Mouse (Mus musculus) erythroblast, embryonic 14.5 days (primary cell): ENCODE data around the gene Armh3. TPM values are rescaled to one million over a fixed set of nuclear protein-coding genes. Genes with fewer than 3 reads are reported as not detected.

ENCODE experiments used
- H3K27me3 ChIP-seq: 2 replicates; pipeline ENCODE4 v1.6.1; 2012; ENCODE audit warnings: inconsistent platforms; ENCODE audit not compliant: control insufficient read depth
- H3K36me3 ChIP-seq: 2 replicates; pipeline ENCODE4 v1.6.1; 2012; ENCODE audit warnings: mild to moderate bottlenecking, inconsistent platforms; ENCODE audit not compliant: control insufficient read depth
- H3K4me1 ChIP-seq: 2 replicates; pipeline ENCODE4 v1.6.1; 2012; ENCODE audit warnings: inconsistent platforms; ENCODE audit not compliant: control insufficient read depth
- H3K4me3 ChIP-seq: replicated peaks from 2 replicates; pipeline ENCODE3; 2012; ENCODE audit warnings: moderate library complexity, mild to moderate bottlenecking, inconsistent platforms
- H3K9me3 ChIP-seq: 2 replicates; pipeline ENCODE4 v1.6.1; 2012; ENCODE audit warnings: low read length, inconsistent platforms, mixed read lengths; ENCODE audit not compliant: control insufficient read depth
- GATA1 ChIP-seq: IDR thresholded peaks from 2 replicates; pipeline ENCODE4 v1.6.1; 2012; ENCODE audit warnings: low read length, inconsistent platforms, mixed read lengths
- TAL1 ChIP-seq: IDR thresholded peaks from 3 replicates; pipeline ENCODE4 v1.6.1; 2012; ENCODE audit warnings: low read length, inconsistent platforms, mixed read lengths
- polyA plus RNA-seq: library from polyadenylated mRNA; stranded (reverse); fragments of >175 nt; gene quantifications from 2 replicates; pipeline ENCODE4 v1.2.3, GENCODE M21; 2012

Gene Armh3
- polyA plus RNA-seq, 1 experiment: not detected

DNA sequence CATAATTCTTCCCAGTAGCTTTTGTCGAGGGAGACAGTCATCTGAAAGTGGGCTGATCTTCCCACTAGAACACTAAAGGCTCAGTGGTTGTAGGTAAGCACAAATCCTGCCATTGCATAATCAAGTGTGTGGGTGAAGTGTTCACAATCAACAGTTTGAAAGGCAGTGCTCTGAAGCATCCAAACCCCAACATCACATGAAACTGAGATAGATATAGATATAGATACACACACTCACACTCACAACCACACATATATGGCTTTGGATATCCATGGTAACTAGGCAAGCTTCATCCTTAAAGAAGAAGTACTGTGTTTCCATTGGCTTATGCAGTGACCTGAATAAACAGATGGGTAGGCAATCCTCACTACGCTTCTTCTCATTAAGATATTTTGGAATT, 50.5 kb downstream of the Armh3 start:
- H3K36me3 ChIP-seq: no peaks in the 10 kb centered on the region; the same call in 1 of the 2 replicates

DNA sequence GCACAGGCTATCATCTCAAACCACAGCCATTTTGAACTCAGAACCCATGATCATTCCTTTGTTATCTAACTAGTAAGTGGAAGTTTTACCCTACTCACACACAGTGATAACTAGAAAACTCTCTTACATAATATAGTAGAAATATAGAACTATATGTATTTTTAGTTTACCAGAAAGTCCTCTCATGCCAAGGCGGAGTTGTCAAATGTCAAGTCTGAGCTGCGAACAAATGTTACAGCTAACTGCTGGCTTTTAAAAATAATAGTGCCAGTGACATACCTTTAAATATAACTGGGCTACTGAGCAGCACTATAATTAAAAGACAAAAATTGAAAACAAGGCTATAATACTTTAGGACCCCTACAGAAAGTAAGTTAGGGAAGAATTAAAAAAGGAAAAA, 51.0 kb downstream of the Armh3 start:
- Histone ChIP-seq H3K9me3 (no peaks in the 10 kb centered on the region), H3K4me3 (no peak overlapping the region), H3K27me3 (no peaks in the 10 kb centered on the region), H3K4me1 (peaks cover 6% of the 10 kb centered on the region), H3K36me3 (no peaks in the 10 kb centered on the region; the same call in 1 of the 2 replicates)
- TF ChIP-seq GATA1: no peak
- no peak for TF ChIP-seq TAL1

More for the DNA sequence above, 50.5 kb downstream of the Armh3 start:
- no peak for TF ChIP-seq GATA1
- no peak for TF ChIP-seq TAL1
- Histone ChIP-seq H3K9me3 (no peaks in the 10 kb centered on the region), H3K27me3 (no peaks in the 10 kb centered on the region), H3K4me3 (no peak overlapping the region), H3K4me1 (peaks cover 6% of the 10 kb centered on the region)

DNA sequence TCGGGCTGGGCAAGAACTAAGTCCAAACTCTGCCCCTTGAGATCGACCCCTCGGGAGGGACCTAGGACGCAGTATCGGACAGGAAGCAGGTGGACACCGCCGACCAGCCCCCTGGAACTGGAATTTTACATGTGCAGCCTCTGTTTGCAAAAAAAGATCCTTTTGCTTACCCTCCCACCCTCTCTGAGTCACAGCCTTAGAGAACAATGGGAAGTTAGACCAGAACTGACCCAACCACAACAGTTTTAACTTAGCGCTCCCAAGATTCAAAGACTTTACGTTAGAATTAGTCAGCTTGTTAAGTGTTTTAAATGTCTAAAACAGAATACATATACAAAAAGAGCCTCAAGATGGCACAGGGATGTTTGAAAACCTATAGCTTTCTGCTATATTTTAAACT, 51.7 kb downstream of the Armh3 start:
- Histone ChIP-seq H3K27me3 (no peaks in the 10 kb centered on the region), H3K36me3 (no peaks in the 10 kb centered on the region; the same call in 1 of the 2 replicates), H3K9me3 (no peaks in the 10 kb centered on the region), H3K4me1 (peaks cover 6% of the 10 kb centered on the region), H3K4me3 (no peak overlapping the region)
- TF ChIP-seq TAL1: no peak
- TF ChIP-seq GATA1: no peak

DNA sequence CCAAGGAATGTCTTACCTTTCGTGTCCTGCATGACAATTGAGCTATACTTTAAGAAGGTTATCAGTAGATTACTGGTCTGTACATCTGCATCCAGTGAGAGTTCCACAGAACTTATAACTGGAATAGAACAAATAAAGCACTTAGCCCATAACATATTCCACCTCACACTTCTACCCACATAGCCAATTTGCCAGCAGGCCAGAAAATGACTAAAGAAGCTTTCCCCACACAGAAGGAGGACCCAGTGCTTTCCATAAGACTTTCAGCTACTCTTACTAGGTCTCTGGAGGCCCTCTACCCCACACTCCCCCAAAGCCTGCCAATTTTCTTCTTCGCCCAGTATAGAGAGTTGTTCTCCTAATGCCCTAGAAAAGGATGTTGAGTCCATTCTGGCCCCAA, 52.3 kb downstream of the Armh3 start:
- Histone ChIP-seq H3K9me3 (no peaks in the 10 kb centered on the region), H3K27me3 (no peaks in the 10 kb centered on the region), H3K36me3 (no peaks in the 10 kb centered on the region; the same call in 1 of the 2 replicates), H3K4me3 (no peak overlapping the region), H3K4me1 (peaks cover 6% of the 10 kb centered on the region)
- TF ChIP-seq GATA1 (no peak), TAL1 (no peak)

DNA sequence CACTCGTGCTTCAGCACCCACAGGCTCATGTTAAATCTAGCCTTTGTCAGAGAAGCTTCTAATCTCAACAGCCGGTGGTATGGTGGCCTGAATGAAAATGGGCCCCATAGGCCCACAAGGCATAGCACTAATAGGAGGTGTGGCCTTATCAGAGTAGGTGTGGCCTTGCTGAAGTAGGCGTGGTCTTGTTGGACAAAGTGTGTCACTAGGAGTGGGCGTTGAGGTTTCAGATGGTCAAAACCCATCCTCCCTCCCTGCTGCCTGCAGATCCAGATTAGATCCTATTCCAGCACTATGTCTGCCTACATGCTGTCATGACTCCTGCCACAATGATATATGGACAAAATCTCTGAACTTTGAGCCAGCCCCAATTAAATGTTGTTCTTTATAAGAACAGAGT, 54.5 kb downstream of the Armh3 start:
- no peak overlapping the region for H3K4me3 ChIP-seq
- no peaks in the 10 kb centered on the region; the same call in 1 of the 2 replicates for H3K36me3 ChIP-seq
- H3K4me1 ChIP-seq: peaks cover 6% of the 10 kb centered on the region
- no peaks in the 10 kb centered on the region for H3K9me3 ChIP-seq
- H3K27me3 ChIP-seq: no peaks in the 10 kb centered on the region
- no peak for TF ChIP-seq GATA1
- no peak for TF ChIP-seq TAL1

DNA sequence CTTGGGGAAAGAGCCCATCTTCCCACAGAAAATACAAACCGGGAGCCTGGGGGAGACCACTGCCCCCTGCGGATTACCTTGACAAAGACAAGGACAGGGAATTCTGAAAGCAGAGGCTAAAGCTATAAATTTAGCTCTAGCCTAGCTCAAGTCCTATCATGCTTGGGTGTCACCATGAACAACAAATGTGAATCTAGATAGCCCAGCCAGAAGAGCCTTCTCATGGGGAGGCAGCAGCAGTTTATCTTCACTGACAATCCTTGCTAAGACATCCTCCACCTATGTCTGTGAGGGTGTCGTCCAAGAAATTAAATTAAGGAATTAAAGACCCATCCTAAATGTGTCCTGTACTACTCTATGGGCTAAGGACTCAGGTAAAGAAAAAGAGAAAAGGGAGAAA, 60.2 kb downstream of the Armh3 start:
- Histone ChIP-seq H3K36me3 (peaks cover 3% of the 10 kb centered on the region; the same call in 1 of the 2 replicates), H3K9me3 (no peaks in the 10 kb centered on the region), H3K4me1 (peaks cover 12% of the 10 kb centered on the region), H3K4me3 (no peak overlapping the region), H3K27me3 (no peaks in the 10 kb centered on the region)
- TF ChIP-seq TAL1 (no peak), GATA1 (no peak)

DNA sequence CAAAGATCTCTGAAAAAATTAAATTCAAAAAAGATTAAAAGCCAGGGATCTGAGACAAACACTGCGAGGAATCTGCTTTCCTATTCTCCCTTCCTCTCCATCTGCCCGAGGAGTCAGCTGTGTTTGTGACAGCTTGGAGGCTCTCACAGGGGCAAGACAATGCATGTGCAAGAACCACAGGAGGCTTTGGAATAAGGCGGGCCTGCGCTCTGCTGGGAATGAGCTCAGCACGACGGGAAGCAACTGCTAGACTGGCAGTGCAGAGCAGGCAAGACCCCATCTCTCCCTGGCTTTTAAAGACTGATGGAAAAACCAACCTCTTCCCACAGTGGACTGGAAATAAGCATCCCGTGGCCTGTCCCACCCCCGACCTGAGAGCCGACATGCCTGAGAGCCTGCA, 60.8 kb downstream of the Armh3 start:
- no peaks in the 10 kb centered on the region for H3K27me3 ChIP-seq
- H3K4me3 ChIP-seq: no peak overlapping the region
- H3K36me3 ChIP-seq: peaks cover 3% of the 10 kb centered on the region; the same call in 1 of the 2 replicates
- peaks cover 12% of the 10 kb centered on the region for H3K4me1 ChIP-seq
- no peaks in the 10 kb centered on the region for H3K9me3 ChIP-seq
- TF ChIP-seq TAL1 (no peak), GATA1 (no peak)

DNA sequence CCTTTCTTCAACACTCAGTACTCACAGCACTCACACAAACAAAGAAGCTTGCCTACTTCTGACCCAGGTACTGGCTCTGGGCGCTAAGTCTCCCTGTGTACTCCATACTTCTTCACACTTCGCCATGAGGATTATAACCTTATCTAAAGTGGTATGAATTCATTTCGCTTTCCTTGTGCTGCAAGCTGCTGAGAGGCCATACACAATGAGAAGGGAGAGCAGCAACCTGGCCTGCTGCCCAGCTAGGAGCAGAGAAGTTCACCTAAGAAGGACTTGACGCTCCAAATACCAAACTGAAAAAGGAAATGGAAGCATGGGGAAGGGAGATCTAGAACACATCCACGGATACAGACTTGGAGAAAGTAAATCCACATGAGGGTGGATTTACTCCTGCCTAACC, 71.1 kb downstream of the Armh3 start:
- TF ChIP-seq GATA1 (no peak), TAL1 (no peak)
- H3K36me3 ChIP-seq: peaks cover 5% of the 10 kb centered on the region; the same call in 1 of the 2 replicates
- H3K9me3 ChIP-seq: no peaks in the 10 kb centered on the region
- H3K27me3 ChIP-seq: no peaks in the 10 kb centered on the region
- H3K4me1 ChIP-seq: no peaks in the 10 kb centered on the region
- H3K4me3 ChIP-seq: no peak overlapping the region

DNA sequence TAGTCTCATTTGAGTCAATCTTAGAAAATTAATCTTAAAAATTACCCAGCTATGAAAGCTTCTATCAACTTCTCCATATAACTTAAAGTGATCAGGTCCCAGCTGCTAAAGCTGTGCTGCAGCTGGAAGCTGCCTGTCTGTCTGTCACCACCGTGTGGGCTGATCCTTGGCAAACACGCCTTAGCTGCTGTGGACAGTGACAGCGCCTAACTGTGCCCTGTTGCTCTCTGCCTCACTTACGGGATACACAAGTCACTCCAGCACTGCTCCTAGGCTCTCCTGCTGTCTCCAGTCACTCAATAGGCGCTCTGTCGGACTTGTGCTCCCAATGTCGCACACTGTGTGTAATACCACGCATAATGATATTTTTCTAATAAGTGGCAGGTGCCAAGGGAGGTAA, 71.9 kb downstream of the Armh3 start:
- TF ChIP-seq TAL1 (no peak), GATA1 (no peak)
- no peaks in the 10 kb centered on the region for H3K4me1 ChIP-seq
- H3K9me3 ChIP-seq: no peaks in the 10 kb centered on the region

DNA sequence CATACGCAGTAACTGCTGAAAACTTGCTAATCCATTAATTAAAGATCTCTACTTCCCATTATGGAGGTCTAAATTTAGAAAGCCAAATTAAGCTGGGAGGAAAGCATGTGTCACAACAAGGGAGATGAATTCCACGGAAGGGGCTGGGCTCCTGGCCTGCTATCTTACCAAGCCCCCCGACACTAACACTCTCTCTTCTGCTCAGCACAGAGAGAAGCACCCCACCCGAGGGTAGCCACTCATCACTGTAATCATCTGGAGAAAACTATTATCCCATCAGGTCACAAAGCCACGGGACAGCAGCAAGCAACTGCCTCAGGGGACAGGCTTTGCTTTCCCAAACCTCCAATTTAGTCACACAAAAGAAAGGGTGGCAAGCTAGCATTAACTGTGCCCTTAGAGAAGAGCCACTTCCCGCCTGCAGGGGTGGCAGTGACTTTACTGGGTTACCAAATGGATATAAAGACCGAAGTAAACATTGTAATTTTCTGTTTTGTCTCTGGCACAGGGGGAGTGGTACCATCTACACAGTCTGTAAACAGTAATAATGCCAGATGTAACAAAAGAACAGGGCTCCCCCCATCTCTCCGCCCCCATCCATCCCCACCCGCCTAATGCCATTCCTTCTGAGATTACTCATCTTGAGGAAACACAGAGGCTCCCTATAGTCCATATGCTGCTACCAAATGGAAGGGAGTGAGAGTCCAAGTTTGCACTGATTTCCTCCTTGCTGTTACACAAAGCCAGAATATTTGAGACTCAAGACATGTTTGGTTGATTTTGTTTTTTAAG, 77.8 kb downstream of the Armh3 start:
- H3K27me3 ChIP-seq: no peaks in the 10 kb centered on the region

More for the DNA sequence above, 71.9 kb downstream of the Armh3 start:
- no peak overlapping the region for H3K4me3 ChIP-seq
- H3K36me3 ChIP-seq: peaks cover 5% of the 10 kb centered on the region; the same call in 1 of the 2 replicates
- no peaks in the 10 kb centered on the region for H3K27me3 ChIP-seq

More for the DNA sequence above, 77.8 kb downstream of the Armh3 start:
- peaks cover 3% of the 10 kb centered on the region; the same call in 1 of the 2 replicates for H3K36me3 ChIP-seq
- no peak overlapping the region for H3K4me3 ChIP-seq
- no peaks in the 10 kb centered on the region for H3K9me3 ChIP-seq
- H3K4me1 ChIP-seq: no peaks in the 10 kb centered on the region
- TF ChIP-seq GATA1 (no peak), TAL1 (no peak)
